Mouse (Mus musculus) embryo, embryonic 11 days (tissue): ENCODE results near the gene Gm11634.

Experiments
- DNase-seq: peaks from one replicate; pipeline ENCODE4 v3.0.0-alpha.2; 2015

Gene Gm11634

GRCm38 (mm10) chr11:101553354-101553930 is 45.6 kb downstream of the Gm11634 start:
- peak; percentile 4 for DNase-seq

GRCm38 (mm10) chr11:101552476-101553300 is 46.4 kb downstream of the Gm11634 start:
- DNase-seq = peak; percentile 98

GRCm38 (mm10) chr11:101551751-101552475 is 47.1 kb downstream of the Gm11634 start, which contains the start of the genes Brca1 and Nbr1:
TSS of gene Brca1 (minus strand) at chr11:101551955.
TSS of gene Nbr1 (plus strand) at chr11:101552149.
- peak; percentile 99 for DNase-seq

- DNase-seq = no peak
Measured at GRCm38 (mm10) chr11:101548526-101548925, 50.5 kb downstream of the Gm11634 start.

- DNase-seq = no peak
Measured at GRCm38 (mm10) chr11:101544132-101544531, 54.9 kb downstream of the Gm11634 start.
